Mouse (Mus musculus): ENCODE data around the gene Rnf121.

GRCm38 (mm10) chr7:102016936-102017335 is 48.3 kb downstream of the Rnf121 start:
- no peak for TF ChIP-seq CTCF (IDR thresholded peaks at IDR 0.05; ENCODE audit: control insufficient read depth, insufficient read depth, insufficient read length)
- no peak for TF ChIP-seq CEBPB (IDR thresholded peaks at IDR 0.05; ENCODE audit: low read depth)
- TF ChIP-seq MYOD1 (IDR thresholded peaks at IDR 0.05; ENCODE audit: control insufficient read depth, insufficient read length, low read depth): no peak
- TF ChIP-seq USF1 (IDR thresholded peaks at IDR 0.05; ENCODE audit: low read depth): no peak
